Mouse (Mus musculus) layer of hippocampus, adult 9-11 months (tissue): ENCODE results near the gene Wipi1.
A peak's percentile ranks its signal among the peaks of the same experiment; 100 is the strongest.
"Not testable (repeated sequence)": the region's sequence is repeated elsewhere in the genome, so short reads cannot be mapped to it uniquely, and the experiment has no call there.

Experiments used
- DNase-seq: peaks from one replicate; pipeline ENCODE4 v3.0.0; 2022

Wipi1 gene

DNA sequence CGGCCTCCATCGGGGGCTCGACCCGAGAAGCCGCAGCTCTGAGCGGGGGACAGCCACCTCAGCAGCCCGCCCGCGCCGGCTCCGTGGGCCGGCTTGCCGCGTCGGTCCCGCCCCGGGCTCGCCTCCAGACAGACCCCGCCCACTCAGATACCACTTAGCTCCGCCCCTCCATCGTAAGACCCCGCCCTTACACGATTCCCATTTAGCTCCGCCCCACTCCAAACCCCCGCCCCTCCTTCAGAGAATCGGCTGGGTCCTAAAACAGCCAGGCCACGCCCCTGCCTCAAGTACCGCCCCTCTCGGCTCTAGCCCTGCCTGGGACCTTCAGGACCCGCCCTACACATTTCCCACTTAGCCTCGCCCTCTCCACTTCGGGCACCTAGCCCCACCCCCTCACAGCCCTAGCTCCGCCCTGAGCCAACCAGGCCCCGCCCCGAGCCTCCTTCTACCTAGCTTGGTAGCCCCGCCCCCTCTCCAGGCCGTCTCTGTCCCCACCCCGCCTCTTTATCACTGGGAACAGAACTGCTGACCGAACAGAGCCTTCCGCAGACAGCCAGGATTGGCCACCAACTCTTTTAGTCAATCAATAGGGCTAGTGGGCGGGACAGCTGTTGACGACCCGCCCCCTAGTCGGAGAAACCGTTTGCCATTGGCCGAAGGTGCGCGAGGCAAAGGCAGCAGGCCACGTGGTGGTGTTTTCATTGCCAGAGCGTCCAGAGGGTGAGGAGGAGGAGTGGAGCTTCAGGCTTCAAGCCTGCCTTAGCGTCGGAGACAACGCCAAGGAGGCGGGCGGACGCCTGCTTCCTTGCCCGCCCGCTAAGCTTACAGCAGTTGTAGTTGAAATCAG is at the start of gene Wipi1:
TSS of gene Wipi1 (minus strand) at position 665 of the 847 bp plus-strand sequence.
- DNase-seq, result peak; percentile 100

DNA sequence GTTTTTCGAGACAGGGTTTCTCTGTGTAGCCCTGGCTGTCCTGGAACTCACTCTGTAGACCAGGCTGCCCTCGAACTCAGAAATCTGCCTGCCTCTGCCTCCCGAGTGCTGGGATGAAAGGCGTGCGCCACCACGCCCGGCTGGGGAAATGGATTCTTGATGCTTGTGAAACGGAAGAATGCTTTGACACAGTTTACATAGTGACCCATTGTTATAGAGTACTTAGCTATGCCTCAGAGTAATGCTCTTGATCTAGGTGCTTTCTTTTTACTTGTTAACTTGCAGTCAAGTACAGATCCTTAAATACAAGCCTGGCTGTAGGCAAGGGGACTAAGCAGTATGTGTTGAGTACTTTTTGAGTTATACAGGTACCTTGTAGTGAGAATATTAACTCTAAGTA is 48.8 kb upstream of the Wipi1 start:
- DNase-seq, result not testable (repeated sequence)

DNA sequence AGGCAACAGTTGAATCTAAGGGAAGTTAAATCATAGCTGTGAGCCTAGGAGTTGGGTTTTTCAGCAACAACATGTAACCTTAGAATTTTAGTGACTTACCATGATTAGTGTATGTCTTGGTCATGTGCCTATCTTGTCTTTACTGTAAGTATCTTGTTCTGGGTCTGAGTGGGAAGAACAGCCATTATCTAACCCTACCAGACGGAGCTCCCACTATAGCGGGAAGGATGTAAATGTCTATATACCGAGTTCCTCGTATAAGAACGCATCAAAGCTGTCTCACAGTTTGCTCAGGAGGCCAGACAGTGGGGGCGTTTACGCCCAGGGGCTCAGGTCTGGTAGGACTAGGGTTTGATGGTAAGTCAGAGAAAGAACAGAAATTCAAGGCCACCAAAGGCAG is 44.5 kb upstream of the Wipi1 start:
- no peak for DNase-seq

DNA sequence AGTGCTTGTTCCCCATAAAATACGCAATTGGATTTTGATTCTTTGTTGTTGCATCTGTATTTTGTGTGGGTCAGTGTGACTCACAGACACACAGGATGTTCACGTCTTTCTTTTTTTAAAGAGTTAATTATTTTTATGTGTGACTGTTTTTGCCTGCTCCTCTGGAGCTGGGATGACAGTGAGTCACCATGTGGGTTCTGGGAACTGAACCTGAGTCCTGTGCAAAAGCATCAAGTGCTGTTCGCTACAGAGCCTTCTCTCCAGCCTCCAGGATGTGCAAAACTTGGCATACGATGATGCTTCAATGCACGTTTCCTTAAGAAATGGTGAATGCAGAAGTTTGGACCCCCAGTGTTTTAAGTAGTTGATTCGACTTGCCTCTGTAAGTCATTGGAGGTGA is 42.8 kb upstream of the Wipi1 start:
- DNase-seq, result no peak

DNA sequence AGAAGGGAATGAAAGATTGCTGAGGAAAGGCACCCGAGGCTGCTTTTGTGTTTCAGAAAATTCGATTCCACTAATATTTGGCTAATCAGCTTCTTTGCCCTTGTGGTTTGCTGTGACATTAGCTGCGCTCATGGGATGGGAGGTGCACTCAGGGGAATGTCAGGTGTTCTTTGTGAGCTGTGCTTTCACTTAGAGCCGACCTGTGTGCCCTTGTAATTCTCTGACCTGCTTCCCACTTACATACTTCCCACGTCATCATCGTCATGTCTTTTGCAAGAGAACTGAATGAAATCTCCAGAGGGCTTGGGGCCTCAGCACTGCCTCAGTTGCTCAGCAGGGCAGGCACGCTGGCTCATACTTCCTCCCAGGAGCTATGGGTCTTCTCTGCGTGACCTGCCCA is 41.4 kb upstream of the Wipi1 start:
- DNase-seq, result no peak

DNA sequence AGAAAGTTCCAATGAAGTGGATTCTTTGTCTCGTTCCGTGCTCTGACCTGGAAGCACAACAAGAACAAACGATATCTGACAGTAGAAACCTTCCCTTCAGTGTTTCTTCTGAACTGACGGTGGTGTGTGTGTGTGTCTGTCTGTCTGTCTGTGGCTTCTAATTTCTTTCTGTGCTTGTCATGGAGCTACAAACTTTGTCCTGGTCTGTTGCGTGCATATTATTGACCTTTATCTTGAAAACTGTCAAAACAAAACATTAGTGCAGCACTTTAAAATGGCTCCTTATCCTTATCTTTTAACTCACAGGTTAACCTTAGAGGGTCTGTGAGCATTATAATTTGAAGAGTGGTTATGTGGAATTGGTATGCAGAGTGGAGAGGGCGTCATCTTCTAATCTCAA is 40.7 kb upstream of the Wipi1 start:
- DNase-seq, result no peak

DNA sequence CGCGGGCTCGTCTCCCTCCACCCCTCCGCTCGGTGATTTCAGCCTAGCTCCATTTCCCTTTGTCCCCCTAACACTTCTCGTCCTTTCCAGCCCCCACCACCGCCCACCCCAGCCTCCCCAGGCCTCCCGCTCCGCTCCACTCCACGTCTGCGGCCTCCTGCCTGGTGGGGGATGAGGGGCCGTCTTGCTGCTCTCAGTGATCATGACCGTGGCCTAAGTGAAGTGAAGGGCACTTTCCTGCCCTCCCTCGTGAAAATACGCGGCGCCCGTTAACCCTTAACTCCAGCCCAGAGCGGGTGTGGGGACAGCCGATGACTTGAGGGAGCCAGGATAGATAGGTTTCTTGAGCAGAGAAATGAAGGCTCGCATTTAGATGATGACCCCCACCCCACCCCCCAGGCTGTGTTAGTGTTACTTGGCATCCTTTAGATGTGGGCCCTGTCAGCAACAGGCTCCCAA is 39.8 kb upstream of the Wipi1 start:
- DNase-seq, result peak; percentile 27

DNA sequence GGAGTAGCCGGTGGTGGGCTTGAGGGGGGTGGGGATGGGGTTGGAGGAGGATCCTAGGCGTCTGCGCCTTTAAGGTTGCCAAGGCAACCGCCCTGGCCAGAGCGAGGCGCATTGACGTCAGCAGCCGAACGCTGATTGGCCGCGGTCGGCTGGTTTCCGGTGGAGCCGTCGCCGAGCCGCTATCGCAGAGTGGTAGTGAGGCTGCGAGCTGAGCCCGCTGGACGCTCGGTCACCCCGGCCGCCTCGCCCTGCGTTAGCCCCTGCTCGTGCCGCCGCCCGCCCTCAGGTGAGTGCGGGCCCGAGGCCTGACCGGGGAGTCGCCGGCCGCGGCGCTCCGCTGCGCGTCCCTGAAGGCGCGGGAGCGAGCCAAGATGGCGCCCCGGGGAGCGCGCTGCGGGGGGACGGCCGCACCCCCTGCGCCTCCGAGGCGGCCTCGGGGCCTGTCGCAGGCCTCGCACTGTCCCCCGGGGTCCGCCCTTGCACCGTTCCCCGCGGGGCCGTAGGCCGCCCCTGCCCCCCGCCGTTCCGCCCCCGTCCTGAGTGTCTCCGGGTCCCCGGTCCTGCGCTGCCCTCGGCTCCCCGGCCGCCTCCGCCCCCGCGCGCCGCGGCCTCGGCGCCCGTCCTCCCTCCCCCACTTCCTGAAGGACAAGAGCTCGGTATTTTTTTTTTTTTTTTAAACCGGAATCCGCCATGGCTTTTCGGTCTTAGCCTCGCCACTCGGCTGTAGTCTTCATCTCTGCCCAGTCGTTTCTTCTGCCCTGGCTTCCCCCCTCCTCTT is 39.2 kb upstream of the Wipi1 start:
- DNase-seq, result peak; percentile 94

DNA sequence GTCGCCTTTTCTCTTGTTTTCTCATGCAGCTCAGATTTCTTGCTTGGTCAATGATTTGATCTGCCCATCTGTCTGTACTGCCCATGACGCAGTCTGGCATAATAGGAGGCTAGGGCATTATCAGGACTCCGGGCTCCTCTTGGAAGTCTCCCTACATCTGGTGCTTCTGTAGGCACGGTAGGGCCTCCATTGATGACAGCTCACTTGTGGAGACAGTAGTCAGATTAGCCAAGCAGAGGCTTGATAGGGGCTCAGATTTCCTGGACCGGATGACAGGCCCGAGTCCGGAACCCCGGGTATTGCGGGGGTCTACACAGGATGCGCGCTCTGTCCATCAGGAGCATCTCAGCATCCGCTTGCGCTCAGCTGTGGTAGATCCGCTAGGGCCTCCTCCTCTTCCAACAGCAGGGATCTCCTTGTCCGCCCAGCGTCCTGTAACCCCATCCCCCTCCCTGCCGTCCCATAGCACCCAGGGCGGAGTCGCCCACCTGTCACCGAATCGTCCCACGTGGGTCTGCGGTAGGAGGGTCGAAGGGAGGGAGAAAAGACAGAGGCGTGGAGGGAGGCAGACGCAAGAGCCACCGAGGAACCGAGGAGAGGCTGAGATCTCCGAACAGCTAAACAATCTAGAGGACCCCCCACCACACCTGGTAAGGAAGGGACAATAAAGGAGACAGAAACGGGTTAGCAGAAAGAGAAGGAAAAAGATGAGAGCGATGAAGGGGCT is 38.4 kb upstream of the Wipi1 start:
- peak; percentile 89 for DNase-seq

DNA sequence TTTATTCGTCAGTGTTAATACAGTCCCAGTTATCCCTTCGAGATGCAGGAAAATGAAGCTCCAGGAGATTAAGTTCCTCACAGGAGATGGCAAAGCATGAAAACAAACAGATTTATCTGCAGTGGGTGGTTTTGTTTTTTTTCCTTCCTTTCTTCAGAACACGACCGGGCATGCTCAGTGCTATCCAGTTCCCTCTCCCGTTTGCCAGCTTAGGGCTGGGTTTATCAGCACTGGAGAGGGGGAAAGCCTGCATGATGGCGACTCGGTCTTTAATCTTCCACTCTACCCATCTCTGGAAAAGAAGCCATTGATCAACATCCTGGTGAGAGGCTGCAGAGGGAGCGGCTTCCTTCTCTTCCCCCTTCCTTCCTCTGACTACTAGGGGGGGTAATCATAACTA is 37.4 kb upstream of the Wipi1 start, which contains the start of gene Prkar1a:
TSS of gene Prkar1a (plus strand) at position 200 of the 400 bp plus-strand sequence.
- DNase-seq, result peak; percentile 34

DNA sequence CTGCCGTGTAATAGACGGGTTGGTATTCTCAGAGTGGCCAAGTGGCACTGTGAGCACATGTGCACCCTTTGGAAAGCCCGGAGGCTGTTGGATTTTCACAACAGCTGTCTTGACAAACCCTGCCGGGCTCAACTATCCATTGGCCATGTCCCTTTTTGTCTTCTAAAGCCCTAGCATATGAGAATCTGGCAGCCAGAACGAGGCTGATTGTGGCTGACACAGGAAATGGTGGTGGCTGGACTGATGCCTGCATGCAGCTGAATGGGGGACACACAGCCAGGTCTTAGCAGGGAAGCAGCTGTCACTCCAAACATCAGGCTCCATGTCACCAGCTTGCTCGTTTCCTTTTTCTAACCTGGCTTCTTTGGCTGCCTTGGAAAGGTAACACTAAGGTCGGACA is 36.7 kb upstream of the Wipi1 start:
- DNase-seq, result peak; percentile 35

DNA sequence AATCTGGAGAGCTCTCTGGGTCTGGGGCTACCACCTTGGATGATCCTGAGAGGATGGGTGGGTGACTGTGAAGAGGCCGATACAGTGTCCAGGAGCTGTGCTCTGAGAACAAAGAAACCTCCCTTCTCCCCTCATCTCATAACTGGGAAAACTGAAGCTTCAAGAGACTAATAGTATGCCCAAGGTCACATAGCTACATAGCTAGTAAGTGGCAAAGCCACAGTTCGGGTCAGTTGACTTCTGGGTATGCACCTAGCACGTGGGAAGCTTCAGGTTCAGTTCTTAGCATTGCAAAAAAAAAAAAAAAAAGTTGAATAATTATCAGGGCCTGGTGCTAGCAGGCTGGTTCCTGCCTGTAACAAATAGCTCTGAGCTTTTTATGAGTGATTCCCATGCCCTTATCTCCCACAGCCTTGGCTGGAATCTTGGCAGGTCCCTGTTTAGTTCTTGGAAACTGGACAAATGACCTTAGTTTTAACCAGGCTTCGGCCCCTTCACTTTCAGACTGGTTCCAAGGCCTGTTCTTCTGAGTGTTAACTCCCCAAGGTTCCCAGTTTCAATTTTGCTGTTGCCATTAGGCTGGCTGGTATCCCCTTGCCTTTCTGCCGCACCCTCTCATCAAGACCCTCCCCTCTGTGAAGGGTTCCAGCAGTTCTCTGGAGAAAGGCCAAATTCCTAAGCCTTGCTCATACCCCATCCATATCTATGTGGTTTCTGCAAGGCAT is 29.9 kb upstream of the Wipi1 start:
- DNase-seq, result no peak

DNA sequence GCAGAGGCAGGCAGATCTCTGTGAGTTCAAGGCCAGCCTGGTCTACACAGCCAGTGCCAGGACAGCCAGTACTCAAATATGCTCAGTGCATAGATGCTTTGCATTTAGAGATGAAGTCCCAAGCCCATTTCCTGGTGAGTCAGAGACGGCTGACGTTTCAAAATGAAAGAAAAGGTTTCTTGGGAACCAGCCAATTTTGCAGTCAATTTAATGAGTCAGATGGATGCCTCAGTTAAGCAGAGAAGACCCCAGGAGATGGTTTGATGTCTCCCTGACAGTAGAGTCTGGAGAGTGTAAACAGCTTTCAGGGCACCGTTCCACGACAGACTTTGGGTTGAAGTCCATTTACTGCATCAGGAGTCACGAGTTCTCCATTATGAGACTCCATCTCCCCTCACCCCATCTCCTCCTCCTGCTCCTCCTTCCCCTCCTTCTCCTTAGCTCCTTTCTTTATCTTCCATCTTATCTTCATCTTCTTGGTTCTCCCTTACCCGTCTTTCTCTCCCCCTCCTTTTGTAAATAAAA is 24.2 kb upstream of the Wipi1 start:
- DNase-seq, result no peak

DNA sequence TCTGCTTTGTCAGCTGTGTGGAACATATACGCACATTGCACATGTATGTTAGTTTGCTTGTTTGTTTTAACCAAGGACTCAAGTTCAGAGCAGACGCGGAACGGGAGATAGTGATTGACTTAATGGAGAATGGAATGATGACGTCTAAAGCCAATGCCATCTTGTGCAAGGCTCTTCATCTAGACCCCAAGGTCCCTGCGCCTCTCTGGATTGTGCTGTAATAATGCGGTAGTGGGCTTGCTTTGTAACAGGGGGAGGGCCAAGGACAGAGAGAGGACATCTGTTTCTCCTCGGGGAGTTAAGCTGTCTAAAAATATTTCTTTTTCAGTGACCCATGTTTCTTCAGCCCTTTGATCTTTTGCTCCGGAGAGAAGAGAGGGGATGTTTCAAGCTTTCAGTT is 23.2 kb upstream of the Wipi1 start:
- DNase-seq, result no peak

DNA sequence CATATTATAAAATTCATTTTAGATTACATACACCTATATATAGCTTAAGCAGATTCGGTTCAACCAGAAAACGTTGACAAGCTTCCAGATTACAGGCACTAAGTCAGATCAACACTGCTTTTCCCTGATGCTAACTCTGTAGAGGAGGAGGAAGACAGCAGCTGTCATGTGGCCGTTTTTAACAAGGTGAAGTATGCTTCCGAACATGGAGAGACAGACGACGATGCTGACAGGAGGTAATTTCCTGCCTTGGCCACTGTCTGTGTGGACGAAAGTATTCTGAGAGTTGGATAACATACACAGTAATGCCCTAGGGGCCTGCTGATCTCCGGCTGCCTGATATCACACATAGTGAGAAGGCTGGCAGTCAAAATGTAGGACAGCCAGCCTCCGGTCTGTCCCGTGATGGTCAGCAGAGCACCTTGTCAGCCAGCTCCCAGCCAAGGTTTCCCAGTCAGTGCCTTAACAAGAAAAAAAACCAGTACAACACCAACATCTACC is 17.3 kb upstream of the Wipi1 start:
- no peak for DNase-seq

DNA sequence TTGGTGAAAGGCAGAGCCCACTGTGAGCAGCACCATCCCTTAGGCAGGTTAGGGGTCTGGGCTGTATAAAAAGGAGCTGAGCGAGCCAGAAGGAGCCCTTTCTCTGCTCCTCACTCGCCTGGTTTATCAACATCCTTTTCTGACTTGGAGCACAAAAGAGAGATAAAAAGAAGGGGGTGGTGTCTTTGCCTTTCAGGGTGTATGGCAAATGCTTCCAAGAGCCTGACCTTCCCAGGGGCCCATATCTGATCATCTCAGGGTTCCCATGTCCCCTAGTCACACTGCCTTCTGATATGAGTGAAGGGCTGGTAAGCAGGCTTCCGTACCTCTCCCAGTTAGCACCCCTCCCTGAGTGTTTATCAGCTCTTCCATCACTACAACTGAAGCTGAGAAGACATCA is 16.3 kb upstream of the Wipi1 start:
- no peak for DNase-seq

DNA sequence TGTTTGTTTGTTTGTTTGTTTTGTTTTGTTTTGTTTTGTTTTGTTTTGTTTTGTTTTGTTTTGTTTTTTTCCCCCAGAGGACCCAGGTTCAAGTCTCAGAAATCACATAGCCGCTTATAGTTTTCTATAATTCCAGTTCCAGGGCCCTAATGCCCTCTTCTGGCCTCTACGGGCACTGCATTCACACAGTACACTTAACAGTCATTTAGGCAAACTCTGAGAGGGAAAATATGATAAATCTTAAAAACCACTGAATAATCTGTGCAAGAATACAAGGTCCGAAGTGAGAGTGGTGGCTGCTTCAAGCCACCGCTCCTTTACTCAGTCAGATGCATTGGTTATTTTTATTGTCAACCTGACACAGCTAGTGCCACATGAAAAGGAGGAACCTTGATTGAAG is 15.9 kb upstream of the Wipi1 start:
- no peak for DNase-seq

DNA sequence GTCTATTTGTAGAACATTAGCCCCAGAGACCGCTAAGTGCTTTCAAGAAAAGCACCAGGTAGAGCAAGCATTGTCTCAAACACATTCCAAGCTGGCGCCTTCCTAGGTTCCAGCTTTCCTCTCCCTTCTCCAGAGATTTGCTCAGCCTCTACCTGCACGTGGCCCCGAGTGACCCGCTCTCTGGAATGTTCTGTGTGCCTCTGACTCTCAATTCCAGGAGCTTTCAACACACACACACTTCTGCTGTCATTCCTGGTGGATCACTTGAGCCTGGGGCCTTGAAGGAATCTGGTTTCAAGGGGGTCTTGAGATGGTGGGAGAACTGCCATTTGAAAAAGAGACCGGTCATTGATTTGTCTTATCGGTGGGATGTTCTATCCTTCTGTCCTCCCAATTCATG is 11.5 kb upstream of the Wipi1 start:
- no peak for DNase-seq

DNA sequence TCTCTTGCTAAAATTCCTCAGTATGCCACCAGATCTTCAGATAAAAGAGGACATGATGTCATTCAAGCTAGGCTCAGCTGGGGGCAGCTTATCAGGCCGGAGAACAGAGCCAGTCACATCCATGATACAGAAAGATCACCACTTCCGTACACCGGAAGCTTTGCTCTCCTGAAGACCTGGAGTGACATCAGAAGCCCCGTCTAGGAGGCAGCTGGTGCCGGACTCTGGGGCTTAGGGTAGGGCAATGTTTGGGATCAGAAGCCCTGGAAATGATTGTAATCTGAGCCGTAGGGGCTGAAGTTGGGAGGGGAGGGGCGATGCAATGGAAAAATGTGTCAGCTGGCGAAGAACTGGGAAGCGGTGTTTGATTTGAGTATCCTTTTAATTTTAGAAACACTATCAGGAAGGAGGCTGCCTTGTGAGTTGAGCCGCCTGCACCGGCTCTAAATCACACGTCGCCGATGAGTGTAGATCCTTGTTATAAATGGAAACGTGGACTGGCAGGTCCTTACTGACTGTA is 10.8 kb upstream of the Wipi1 start:
- no peak for DNase-seq

DNA sequence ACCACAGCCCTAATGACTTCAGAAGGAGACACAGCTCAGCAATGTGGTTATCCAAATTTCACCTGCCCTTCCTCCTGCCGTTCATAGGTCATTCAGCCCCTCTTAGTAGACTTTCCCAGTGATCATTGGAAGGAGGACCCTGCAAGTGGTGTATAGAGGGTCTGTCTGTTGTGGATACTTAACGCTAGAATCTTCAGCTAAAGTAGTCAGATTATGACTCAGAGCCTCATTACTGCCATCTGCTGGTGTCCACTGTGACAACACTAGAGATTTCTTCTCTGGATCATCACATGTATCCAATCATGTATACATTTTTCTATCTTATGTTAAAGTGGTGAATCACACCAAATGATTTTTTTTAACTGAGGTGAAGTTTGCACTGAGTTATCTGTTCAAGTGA is 9.4 kb upstream of the Wipi1 start:
- no peak for DNase-seq

DNA sequence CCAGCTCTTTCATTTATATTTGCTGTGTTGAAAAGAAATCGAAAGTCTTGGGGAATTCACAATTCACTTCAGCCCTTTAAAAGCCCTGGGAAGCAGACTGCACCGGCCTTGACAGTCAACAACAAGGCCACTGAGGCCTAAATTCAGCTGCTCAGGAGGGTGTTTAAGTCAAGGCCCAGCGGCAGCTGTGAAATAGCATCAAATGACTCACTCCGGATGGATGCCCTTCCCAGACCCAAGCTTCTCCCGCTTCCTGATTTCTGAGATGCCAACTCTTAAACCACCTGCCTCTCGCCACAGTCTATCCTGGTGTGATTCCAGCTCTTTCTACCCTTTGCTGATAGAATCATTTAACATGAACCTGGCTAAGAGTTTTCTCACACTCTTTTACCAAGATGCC is 8.6 kb upstream of the Wipi1 start:
- no peak for DNase-seq

DNA sequence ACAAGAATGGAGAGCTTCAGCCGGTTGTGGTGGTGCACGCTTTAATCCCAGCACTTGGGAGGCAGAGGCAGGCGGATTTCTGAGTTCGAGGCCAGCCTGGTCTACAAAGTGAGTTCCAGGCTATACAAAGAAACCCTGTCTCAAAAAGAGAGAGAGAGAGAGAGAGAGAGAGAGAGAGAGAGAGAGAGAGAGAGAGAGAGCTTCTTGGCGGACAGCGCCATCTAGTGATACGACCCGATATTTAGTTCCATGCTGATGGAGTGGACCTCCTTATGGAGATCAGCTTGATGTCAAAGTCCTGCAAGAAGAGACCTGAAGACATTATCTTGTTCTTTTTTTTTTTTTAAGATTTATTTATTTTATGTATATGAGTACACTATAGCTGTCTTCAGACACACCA is 7.3 kb upstream of the Wipi1 start:
- not testable (repeated sequence) for DNase-seq
